Mouse (Mus musculus): ENCODE results near the gene Slc50a1. TPM values are rescaled to one million over a fixed set of nuclear protein-coding genes. Genes with fewer than 3 reads are reported as not detected.

Slc50a1 gene
- polyA plus RNA-seq, 1 experiment from 2014 or later: 40.2 TPM

GRCm38 (mm10) chr3:89226361-89226760, 44.0 kb downstream of the Slc50a1 start:
- H3K9ac ChIP-seq: peak overlapping the region; percentile 77
- H3K4me1 ChIP-seq: peaks cover 65% of the 10 kb centered on the region
- 0 out of 2 replicates have a peak, but pooled peaks have one; percentile 1 for ATAC-seq (ENCODE audit: low FRiP score, low read depth)
- 3% methylated on average over 11 of the region's 11 CpGs for WGBS
- no peaks in the 10 kb centered on the region; the same call in 1 of the 2 replicates for H3K27me3 ChIP-seq (replicated peaks)
- H3K4me2 ChIP-seq (replicated peaks): peak overlapping the region; percentile 85
- peaks cover 22% of the 10 kb centered on the region for H3K36me3 ChIP-seq
- H3K9me3 ChIP-seq: no peaks in the 10 kb centered on the region
- peak overlapping the region; percentile 80 for H3K27ac ChIP-seq
- H3K4me3 ChIP-seq: peak overlapping the region; percentile 64

GRCm38 (mm10) chr3:89225918-89226317, 44.5 kb downstream of the Slc50a1 start:
- peak; percentile 65 for ATAC-seq (ENCODE audit: low FRiP score, low read depth)
- 19% methylated on average over 4 of the region's 4 CpGs for WGBS
- peak overlapping the region; percentile 77 for H3K9ac ChIP-seq
- peak overlapping the region; percentile 80; the same call in 1 of the 2 replicates for H3K27ac ChIP-seq
- H3K27me3 ChIP-seq (replicated peaks): no peaks in the 10 kb centered on the region; the same call in 1 of the 2 replicates
- peaks cover 65% of the 10 kb centered on the region for H3K4me1 ChIP-seq
- peak overlapping the region; percentile 85 for H3K4me2 ChIP-seq (replicated peaks)
- peak overlapping the region; percentile 64 for H3K4me3 ChIP-seq
- no peaks in the 10 kb centered on the region for H3K9me3 ChIP-seq
- peaks cover 23% of the 10 kb centered on the region for H3K36me3 ChIP-seq

- Histone ChIP-seq H3K4me2 (replicated peaks) (peak overlapping the region; percentile 85), H3K9me3 (no peaks in the 10 kb centered on the region), H3K4me3 (peak overlapping the region; percentile 64), H3K9ac (peak overlapping the region; percentile 77), H3K27me3 (replicated peaks) (no peaks in the 10 kb centered on the region; the same call in 1 of the 2 replicates), H3K4me1 (peaks cover 65% of the 10 kb centered on the region), H3K27ac (peak overlapping the region; percentile 80; the same call in 1 of the 2 replicates), H3K36me3 (peaks cover 24% of the 10 kb centered on the region)
- no peak for ATAC-seq (ENCODE audit: low FRiP score, low read depth)
- WGBS: 23% methylated on average over 12 of the region's 12 CpGs
These were observed 45.0 kb downstream of the Slc50a1 start for GRCm38 (mm10) chr3:89225321-89225815.

DNA sequence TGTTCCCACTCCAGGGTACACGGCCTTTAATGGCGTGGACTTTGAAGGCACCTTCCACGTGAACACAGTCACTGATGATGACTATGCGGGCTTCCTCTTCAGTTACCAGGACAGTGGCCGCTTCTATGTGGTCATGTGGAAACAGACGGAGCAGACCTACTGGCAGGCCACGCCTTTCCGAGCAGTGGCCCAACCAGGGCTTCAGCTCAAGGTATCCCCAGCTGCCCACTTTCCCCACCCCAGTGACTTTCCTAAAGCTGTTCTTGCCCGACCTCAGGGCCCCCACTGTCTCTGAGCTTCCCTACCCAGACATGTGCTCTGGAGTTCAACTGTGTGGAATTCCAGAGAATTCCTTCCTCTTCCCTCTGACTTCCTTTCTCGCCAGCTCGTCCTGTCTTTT, 45.6 kb downstream of the Slc50a1 start:
- H3K4me2 ChIP-seq (replicated peaks): peak overlapping the region; percentile 85
- WGBS: 49% methylated on average over 11 of the region's 11 CpGs
- H3K9ac ChIP-seq: peak overlapping the region; percentile 77
- no peaks in the 10 kb centered on the region for H3K9me3 ChIP-seq
- peaks cover 65% of the 10 kb centered on the region for H3K4me1 ChIP-seq
- ATAC-seq (ENCODE audit: low FRiP score, low read depth): no peak
- H3K27me3 ChIP-seq (replicated peaks): no peaks in the 10 kb centered on the region
- H3K4me3 ChIP-seq: peak overlapping the region; percentile 64
- H3K36me3 ChIP-seq: peaks cover 24% of the 10 kb centered on the region
- peak overlapping the region; percentile 80; the same call in 1 of the 2 replicates for H3K27ac ChIP-seq

- H3K36me3 ChIP-seq: peaks cover 32% of the 10 kb centered on the region
- H3K4me1 ChIP-seq: peaks cover 36% of the 10 kb centered on the region
- ATAC-seq (ENCODE audit: low FRiP score, low read depth): no peak
- H3K9me3 ChIP-seq: no peaks in the 10 kb centered on the region
- H3K27ac ChIP-seq: no peak overlapping the region
- H3K4me2 ChIP-seq (replicated peaks): no peak overlapping the region
- H3K4me3 ChIP-seq: no peak overlapping the region
- WGBS: 77% methylated on average over 5 of the region's 5 CpGs
- no peaks in the 10 kb centered on the region for H3K27me3 ChIP-seq (replicated peaks)
- H3K9ac ChIP-seq: no peak overlapping the region
These were observed 49.2 kb downstream of the Slc50a1 start for GRCm38 (mm10) chr3:89221167-89221566.

GRCm38 (mm10) chr3:89219546-89219945, 50.8 kb downstream of the Slc50a1 start:
- no peak overlapping the region for H3K27ac ChIP-seq
- ATAC-seq (ENCODE audit: low FRiP score, low read depth): no peak
- no peak overlapping the region for H3K9ac ChIP-seq
- no peaks in the 10 kb centered on the region for H3K27me3 ChIP-seq (replicated peaks)
- no peaks in the 10 kb centered on the region for H3K9me3 ChIP-seq
- H3K4me3 ChIP-seq: no peak overlapping the region
- H3K4me2 ChIP-seq (replicated peaks): no peak overlapping the region
- WGBS: 50% methylated on average over 8 of the region's 8 CpGs
- H3K4me1 ChIP-seq: peaks cover 36% of the 10 kb centered on the region
- H3K36me3 ChIP-seq: peaks cover 31% of the 10 kb centered on the region

DNA sequence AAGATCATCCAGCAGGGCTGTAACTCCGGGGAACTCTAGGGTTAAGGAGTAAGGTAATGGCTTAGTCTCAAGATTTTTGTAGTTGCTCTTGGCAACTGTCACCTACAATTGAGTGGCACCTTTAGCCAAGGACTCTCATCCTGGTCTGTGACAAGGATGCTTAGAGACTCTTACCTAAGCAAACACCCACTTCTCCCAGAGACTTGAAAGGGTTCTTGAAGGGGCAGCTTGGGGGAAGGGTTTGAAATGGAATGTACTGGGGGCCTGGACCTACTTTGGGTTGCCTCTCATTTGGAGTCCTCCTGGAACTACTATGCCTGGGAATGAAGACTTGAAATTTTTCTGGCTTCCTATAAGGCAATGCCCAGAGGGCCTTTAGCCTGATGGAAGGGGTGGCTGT, 52.1 kb downstream of the Slc50a1 start:
- Histone ChIP-seq H3K9me3 (no peaks in the 10 kb centered on the region), H3K4me1 (peaks cover 27% of the 10 kb centered on the region), H3K4me2 (replicated peaks) (no peak overlapping the region), H3K27me3 (replicated peaks) (no peaks in the 10 kb centered on the region), H3K36me3 (peaks cover 18% of the 10 kb centered on the region; the same call in 1 of the 2 replicates), H3K27ac (no peak overlapping the region), H3K9ac (no peak overlapping the region), H3K4me3 (no peak overlapping the region)
- no peak for ATAC-seq (ENCODE audit: low FRiP score, low read depth)
- WGBS: 81% methylated on average over 1 of the region's 1 CpGs

MicroRNA genes within 50 kb of the gene (microRNA counts, 519-probe panel; counts per million panel counts)
- 342 counts per million, percentile 67 among the panel's probes with 10 or more counts for microRNA mmu-miR-92b

Small RNA genes within 50 kb of the gene (microRNA-seq; reads per million reads assigned to microRNA genes)
- gene Mir92b: 10,100 reads per million, percentile 96 among the genes with 10 or more reads in this experiment

Other genes starting within 250 kb of the Slc50a1 start
- gene Rusc1, start 177.3 kb downstream of the Slc50a1 start, polyA plus RNA-seq (2016; fragmentation: Nextera tagmentation; extraction: Ambion mirVana): 70.2 and 78.8 TPM in 2 replicates
- not detected in 2 replicates for gene Gm43738, start 169.5 kb downstream of the Slc50a1 start, polyA plus RNA-seq (2016; fragmentation: Nextera tagmentation; extraction: Ambion mirVana)
- gene Fdps, start 168.6 kb downstream of the Slc50a1 start, polyA plus RNA-seq (2016; fragmentation: Nextera tagmentation; extraction: Ambion mirVana): 353 and 354 TPM in 2 replicates
- 0.43 and 0.46 TPM in 2 replicates for gene Pklr, start 134.4 kb downstream of the Slc50a1 start, polyA plus RNA-seq (2016; fragmentation: Nextera tagmentation; extraction: Ambion mirVana)
- 19.5 and 23.2 TPM in 2 replicates for gene Hcn3, start 110.4 kb downstream of the Slc50a1 start, polyA plus RNA-seq (2016; fragmentation: Nextera tagmentation; extraction: Ambion mirVana)
- 38.5 and 43.0 TPM in 2 replicates for gene Clk2, start 105.8 kb downstream of the Slc50a1 start, polyA plus RNA-seq (2016; fragmentation: Nextera tagmentation; extraction: Ambion mirVana)
- gene Scamp3, start 93.1 kb downstream of the Slc50a1 start, polyA plus RNA-seq (2016; fragmentation: Nextera tagmentation; extraction: Ambion mirVana): 109 and 110 TPM in 2 replicates
- gene Fam189b, start 87.4 kb downstream of the Slc50a1 start, polyA plus RNA-seq (2016; fragmentation: Nextera tagmentation; extraction: Ambion mirVana): 34.1 and 42.5 TPM in 2 replicates
- 44.0 and 50.3 TPM in 2 replicates for gene Gba, start 67.6 kb downstream of the Slc50a1 start, polyA plus RNA-seq (2016; fragmentation: Nextera tagmentation; extraction: Ambion mirVana)
- gene Thbs3, start 55.4 kb downstream of the Slc50a1 start, polyA plus RNA-seq (2016; fragmentation: Nextera tagmentation; extraction: Ambion mirVana): 46.4 and 48.2 TPM in 2 replicates
- 174 TPM in 2 replicates for gene Mtx1, start 43.5 kb downstream of the Slc50a1 start, polyA plus RNA-seq (2016; fragmentation: Nextera tagmentation; extraction: Ambion mirVana)
- 0.84 and 1.1 TPM in 2 replicates for gene Muc1, start 41.5 kb downstream of the Slc50a1 start, polyA plus RNA-seq (2016; fragmentation: Nextera tagmentation; extraction: Ambion mirVana)
- gene Krtcap2, start 24.6 kb downstream of the Slc50a1 start, polyA plus RNA-seq (2016; fragmentation: Nextera tagmentation; extraction: Ambion mirVana): 232 and 252 TPM in 2 replicates
- gene Trim46, start 24.3 kb downstream of the Slc50a1 start, polyA plus RNA-seq (2016; fragmentation: Nextera tagmentation; extraction: Ambion mirVana): 32.4 and 33.5 TPM in 2 replicates
- gene Dpm3, start 11.2 kb downstream of the Slc50a1 start, polyA plus RNA-seq (2016; fragmentation: Nextera tagmentation; extraction: Ambion mirVana): 76.4 and 83.4 TPM in 2 replicates
- 14.4 and 15.9 TPM in 2 replicates for gene Efna1, start 10.6 kb upstream of the Slc50a1 start, polyA plus RNA-seq (2016; fragmentation: Nextera tagmentation; extraction: Ambion mirVana)
- 51.3 and 54.7 TPM in 2 replicates for gene Efna3, start 52.4 kb upstream of the Slc50a1 start, polyA plus RNA-seq (2016; fragmentation: Nextera tagmentation; extraction: Ambion mirVana)
- 15.8 and 17.8 TPM in 2 replicates for gene Efna4, start 67.5 kb upstream of the Slc50a1 start, polyA plus RNA-seq (2016; fragmentation: Nextera tagmentation; extraction: Ambion mirVana)
- 37.1 and 40.4 TPM in 2 replicates for gene Adam15, start 79.4 kb upstream of the Slc50a1 start, polyA plus RNA-seq (2016; fragmentation: Nextera tagmentation; extraction: Ambion mirVana)
- 0.10 and 0.17 TPM in 2 replicates for gene Dcst2, start 91.4 kb upstream of the Slc50a1 start, polyA plus RNA-seq (2016; fragmentation: Nextera tagmentation; extraction: Ambion mirVana)
- 0.57 and 0.68 TPM in 2 replicates for gene Dcst1, start 94.7 kb upstream of the Slc50a1 start, polyA plus RNA-seq (2016; fragmentation: Nextera tagmentation; extraction: Ambion mirVana)
- gene Zbtb7b, start 124.2 kb upstream of the Slc50a1 start, polyA plus RNA-seq (2016; fragmentation: Nextera tagmentation; extraction: Ambion mirVana): 0.70 and 0.71 TPM in 2 replicates
- gene Lenep, start 132.2 kb upstream of the Slc50a1 start, polyA plus RNA-seq (2016; fragmentation: Nextera tagmentation; extraction: Ambion mirVana): 0.37 and 0.46 TPM in 2 replicates
- 33.4 and 35.0 TPM in 2 replicates for gene Flad1, start 141.3 kb upstream of the Slc50a1 start, polyA plus RNA-seq (2016; fragmentation: Nextera tagmentation; extraction: Ambion mirVana)
- gene Cks1b, start 147.8 kb upstream of the Slc50a1 start, polyA plus RNA-seq (2016; fragmentation: Nextera tagmentation; extraction: Ambion mirVana): 252 and 272 TPM in 2 replicates
- 51.4 and 57.5 TPM in 2 replicates for gene Shc1, start 147.9 kb upstream of the Slc50a1 start, polyA plus RNA-seq (2016; fragmentation: Nextera tagmentation; extraction: Ambion mirVana)
- gene Pygo2, start 159.6 kb upstream of the Slc50a1 start, polyA plus RNA-seq (2016; fragmentation: Nextera tagmentation; extraction: Ambion mirVana): 55.9 and 57.3 TPM in 2 replicates
- 15.5 and 16.8 TPM in 2 replicates for gene Pbxip1, start 166.1 kb upstream of the Slc50a1 start, polyA plus RNA-seq (2016; fragmentation: Nextera tagmentation; extraction: Ambion mirVana)
- 81.6 and 84.1 TPM in 2 replicates for gene Pmvk, start 184.0 kb upstream of the Slc50a1 start, polyA plus RNA-seq (2016; fragmentation: Nextera tagmentation; extraction: Ambion mirVana)
- gene Kcnn3, start 249.6 kb upstream of the Slc50a1 start, polyA plus RNA-seq (2016; fragmentation: Nextera tagmentation; extraction: Ambion mirVana): 2.7 and 3.4 TPM in 2 replicates

Data from neural tube, embryonic 12.5 days (tissue).